Mouse (Mus musculus): Measurements from ENCODE around the gene 2610301B20Rik.

DNA sequence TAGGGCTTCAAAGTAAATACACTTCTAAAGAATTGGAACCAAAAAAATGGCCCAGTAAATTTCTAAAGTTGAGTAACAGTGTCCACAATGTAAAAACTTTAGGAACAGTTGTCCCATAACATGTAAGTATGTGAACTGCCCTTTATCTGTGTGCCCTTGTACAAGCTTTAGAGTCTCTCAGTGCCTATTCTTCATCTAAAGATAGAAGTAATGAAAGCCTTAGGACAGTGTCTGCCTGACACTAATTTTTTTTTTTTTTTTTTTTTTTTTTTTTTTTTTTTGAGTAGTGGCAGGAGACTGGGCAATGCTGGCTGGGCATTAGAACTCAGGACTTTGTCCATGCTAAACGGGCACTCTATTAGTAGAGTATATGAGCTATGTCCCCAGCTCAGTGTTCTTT, 2.8 kb downstream of the 2610301B20Rik start:
- TF ChIP-seq POLR2A (IDR thresholded peaks at IDR 0.05; ENCODE audit: insufficient read length, low read depth) (no peak), MYOG (IDR thresholded peaks at IDR 0.05; ENCODE audit: control insufficient read depth in 1 of 3, insufficient read depth in 1 of 3, insufficient read length in 2 of 3, low read depth in 2 of 3) (no peak), MYOD1 (IDR thresholded peaks at IDR 0.05; ENCODE audit: control insufficient read depth in 1 of 3, insufficient read length in 2 of 3, low read depth in 2 of 3) (no peak)

Measured in myocyte (in vitro differentiated cells).